Mouse (Mus musculus) heart, adult 8-10 months (tissue): ENCODE results near the gene Porcn. TPM values are rescaled to one million over a fixed set of nuclear protein-coding genes. Genes with fewer than 3 reads are reported as not detected.
A peak's percentile ranks its signal among the peaks of the same experiment; 100 is the strongest.

Experiments
- DNase-seq: peaks from one replicate; pipeline ENCODE4 v3.0.0; 2022; ENCODE audit warnings: low spot score
- total RNA-seq, 4 experiments: library from RNA; stranded (reverse); gene quantifications; 2 replicates each; pipeline ENCODE4 v1.2.4; 2022

Gene Porcn
- 1 to 10 TPM; 2.1 to 3.9 (median 2.9) TPM for total RNA-seq

GRCm38 (mm10) chrX:8206015-8206693, at the start of gene Porcn:
Gene Porcn, minus strand, starts transcription at chrX:8206525.
- peak; percentile 78 for DNase-seq

DNA sequence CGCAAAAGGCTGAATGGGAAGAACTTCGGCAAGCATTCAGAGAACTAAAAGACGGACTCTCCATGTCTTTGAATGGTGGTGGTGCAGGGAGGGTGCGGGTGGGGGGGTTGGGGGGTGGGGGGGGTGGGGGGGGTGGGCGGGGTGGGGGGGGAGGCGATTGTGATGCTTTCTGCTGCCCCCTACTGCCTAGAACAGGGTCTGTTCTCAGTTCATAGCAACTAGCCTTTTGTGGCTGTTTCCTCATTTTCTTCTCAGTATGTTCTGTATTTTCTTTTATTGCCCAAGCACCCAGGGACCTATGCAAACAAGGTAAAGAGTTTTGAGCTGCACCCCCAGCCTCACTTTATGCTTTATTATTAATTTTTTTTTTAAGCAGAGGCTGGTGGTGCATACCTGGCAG, 49.5 kb upstream of the Porcn start:
- no peak for DNase-seq

DNA sequence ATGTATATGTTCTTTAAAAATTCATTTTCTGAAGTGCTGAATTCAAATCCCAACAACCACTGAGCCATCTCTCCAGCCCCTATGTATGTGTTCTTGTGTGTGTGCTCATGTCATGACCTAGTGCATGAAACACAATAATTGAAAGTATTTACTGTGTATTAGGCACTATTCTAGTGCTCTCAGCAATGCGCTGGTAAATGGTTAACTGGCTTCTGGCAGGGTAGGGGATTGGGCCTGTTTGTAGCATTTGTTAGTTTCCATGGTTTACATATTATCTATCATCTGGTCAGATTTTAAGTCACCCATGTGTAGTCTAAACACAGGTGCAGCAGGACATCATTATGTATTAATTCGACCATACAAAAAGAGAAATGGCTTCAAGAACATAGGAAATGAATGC, 47.4 kb upstream of the Porcn start:
- no peak for DNase-seq

GRCm38 (mm10) chrX:8252334-8253285, 46.3 kb upstream of the Porcn start, which contains the start of gene Ftsj1:
Gene Ftsj1, minus strand, starts transcription at chrX:8252406.
- peak; percentile 86 for DNase-seq

- no peak for DNase-seq
Observed at GRCm38 (mm10) chrX:8251789-8252333, 45.5 kb upstream of the Porcn start.

DNA sequence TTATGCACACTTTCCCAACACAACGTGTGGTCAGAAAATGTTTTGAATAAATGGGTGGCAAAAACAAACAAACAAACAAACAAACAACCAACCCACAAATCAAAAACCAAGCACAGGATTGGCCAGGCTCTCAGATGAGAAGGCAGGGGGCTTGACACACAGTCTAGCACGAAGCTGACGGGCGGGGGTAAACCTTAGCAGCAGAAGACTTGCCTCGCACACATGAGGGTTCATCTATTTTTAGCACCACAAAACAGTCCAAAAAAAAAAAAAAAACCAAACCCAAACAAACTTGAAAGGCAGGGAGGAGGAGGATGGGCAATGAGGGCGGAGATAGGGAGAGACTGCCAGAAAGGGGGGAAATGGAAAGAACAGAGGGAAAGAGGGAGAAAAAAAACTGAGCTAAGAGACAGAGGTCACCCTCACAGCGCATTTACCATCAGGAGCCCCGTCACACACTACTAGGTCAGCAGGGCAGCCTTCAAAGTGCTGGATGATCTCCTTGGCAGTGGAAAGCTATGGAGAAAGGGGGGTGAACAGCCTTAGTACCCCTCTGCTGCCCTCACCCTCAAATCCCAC, 42.3 kb upstream of the Porcn start:
- no peak for DNase-seq

DNA sequence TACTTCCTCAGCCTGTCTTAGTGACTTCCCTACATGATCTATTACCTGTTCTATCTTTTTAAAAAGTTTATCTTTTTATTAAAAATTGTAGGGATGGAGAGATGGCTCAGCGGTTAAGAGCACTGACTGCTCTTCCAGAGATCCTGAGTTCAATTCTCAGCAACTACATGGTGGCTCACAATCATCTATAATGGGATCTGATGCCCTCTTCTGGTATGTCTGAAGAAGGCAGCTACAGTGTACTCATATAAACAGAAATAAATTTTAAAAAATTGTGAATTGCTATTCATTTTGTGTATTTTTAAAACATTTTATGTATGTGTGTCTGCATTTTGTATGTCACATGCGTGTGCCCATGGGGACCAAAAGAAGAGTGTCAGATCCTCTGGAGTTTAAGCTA, 41.4 kb upstream of the Porcn start:
- DNase-seq, result no peak

- no peak for DNase-seq
Observed at GRCm38 (mm10) chrX:8238804-8239395, 32.6 kb upstream of the Porcn start.

GRCm38 (mm10) chrX:8236704-8237103, 30.4 kb upstream of the Porcn start:
- no peak for DNase-seq

DNA sequence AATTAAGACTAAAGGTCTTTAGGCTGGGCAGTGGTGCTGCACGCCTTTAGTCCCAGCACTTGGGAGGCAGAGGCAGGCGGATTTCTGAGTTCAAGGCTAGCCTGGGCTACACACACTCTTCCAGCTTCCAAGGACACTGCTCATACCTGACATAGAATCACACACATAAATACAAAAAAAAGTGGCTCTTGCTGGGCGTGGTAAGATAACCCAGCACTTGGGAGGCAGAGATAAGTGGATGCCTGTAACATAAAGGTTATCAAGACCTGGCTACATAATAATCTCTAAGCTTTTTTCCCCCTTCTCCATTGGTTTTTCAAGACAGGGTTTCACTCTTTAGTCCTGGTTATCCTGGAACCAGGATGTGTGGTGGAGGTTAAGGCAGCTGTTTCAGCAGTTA, 27.3 kb upstream of the Porcn start:
- no peak for DNase-seq

DNA sequence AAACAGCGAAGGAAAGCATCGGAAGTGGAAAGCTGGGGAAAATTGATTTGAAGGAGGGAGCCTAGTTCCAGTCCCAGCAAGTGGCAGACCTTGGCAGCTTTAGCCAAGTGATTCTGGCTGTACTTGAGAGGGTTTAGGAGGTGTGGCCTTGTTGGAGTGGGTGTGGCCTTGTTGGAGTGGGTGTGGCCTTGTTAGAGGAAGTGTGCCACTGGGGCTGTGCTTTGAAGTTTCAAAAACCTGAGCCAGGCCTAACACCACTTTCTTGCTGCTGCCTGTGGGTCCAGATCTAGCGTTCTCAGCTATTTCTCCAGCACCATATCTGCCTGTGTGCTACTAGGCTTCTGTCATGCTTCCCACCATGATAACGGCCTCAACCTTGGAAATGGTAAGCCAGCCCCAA, 23.9 kb upstream of the Porcn start:
- no peak for DNase-seq

- DNase-seq, result no peak
Observed at GRCm38 (mm10) chrX:8223473-8223872, 17.1 kb upstream of the Porcn start.

- peak; percentile 1 for DNase-seq
Observed at GRCm38 (mm10) chrX:8222678-8223421, 16.5 kb upstream of the Porcn start.

DNA sequence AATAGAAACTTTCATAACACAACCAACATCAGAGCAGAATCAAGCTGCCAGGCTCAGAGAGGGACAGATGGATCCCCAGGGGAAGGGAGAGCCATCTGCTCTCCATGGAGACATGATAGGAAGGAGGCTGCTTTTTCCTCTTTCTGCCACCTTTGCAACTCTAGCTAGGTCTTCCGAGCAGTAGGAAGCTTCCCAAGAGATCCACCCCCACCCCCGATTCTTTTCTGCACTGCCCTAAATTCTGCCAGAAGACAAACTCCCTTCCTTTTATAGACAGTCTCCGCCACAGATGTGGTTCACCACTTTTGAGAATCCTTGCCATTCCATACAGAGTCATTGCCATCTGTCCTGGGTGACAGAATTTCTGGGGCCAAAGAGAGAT, 16.0 kb upstream of the Porcn start:
- DNase-seq, result no peak

DNA sequence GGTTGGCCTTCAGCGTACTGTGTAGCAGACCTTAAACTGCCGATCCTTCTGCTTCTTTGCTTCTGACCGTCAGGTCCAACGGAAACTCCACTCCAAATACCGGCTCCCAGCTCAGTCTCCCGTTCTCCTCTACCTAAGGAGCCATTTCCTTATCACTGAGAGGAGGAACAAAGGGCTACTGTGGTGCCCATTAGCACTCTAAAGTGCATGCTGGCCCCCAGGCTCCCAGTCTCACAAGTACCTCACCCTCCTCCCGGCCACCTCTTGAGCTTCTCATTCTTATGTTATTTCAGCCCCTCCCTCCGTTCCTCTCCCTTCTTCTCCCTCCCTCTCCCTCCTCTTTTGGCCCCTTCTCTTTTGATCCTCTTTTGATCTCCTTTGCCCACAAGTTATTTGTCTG, 13.3 kb upstream of the Porcn start:
- DNase-seq, result no peak

DNA sequence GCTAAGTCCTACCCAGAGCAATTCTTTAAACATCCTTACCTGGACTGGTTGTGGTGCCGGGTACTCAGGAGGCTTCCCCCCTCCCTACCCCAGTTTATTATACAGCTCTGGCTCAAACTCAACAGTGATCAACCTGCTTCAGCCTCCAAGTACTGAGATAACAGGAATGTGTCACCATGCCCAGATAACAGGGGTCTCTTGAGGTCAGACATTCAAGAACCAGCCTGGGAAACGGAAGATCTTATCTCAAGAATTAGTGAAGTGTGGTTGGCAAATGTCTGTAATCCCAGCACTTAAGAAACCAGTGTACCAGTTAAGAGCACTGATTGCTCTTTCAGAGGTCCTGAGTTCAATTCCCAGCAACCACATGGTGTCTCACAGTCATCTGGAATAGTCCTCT, 11.8 kb upstream of the Porcn start:
- no peak for DNase-seq

GRCm38 (mm10) chrX:8217383-8217782, 11.1 kb upstream of the Porcn start:
- no peak for DNase-seq

GRCm38 (mm10) chrX:8211490-8212207, 5.3 kb upstream of the Porcn start:
- no peak for DNase-seq

- DNase-seq, result no peak
Observed at GRCm38 (mm10) chrX:8209720-8210119, 3.4 kb upstream of the Porcn start.

DNA sequence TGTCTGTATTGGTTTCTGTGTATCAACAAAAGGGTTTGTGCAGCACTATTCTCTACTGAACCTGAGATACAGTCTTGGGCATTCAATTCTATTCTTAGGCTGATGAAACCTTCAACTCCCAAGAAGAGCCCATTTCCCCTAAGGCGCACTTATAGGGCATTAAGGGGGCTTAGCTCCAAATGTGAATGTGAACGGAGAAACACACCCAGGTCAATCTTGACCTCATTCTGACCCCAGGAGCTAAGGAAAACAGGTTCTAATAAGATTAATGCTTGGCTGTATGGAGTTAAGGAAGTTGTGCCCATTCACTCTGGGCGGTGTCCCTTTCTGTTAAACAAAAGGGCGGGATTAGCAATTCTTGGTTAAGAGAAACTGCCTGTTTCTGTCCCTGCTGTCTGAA, 899 bp upstream of the Porcn start:
- DNase-seq, result no peak
